Mouse (Mus musculus): ENCODE measurements around the gene Fbxl21.

GRCm38 (mm10) chr13:56558811-56559210 lies 36.5 kb downstream of the Fbxl21 start:
- no peak for TF ChIP-seq POLR2A (IDR thresholded peaks at IDR 0.05; ENCODE audit: insufficient read length, low read depth)
- no peak for TF ChIP-seq MYOG (IDR thresholded peaks at IDR 0.05; ENCODE audit: control insufficient read depth in 1 of 3, insufficient read depth in 1 of 3, insufficient read length in 2 of 3, low read depth in 2 of 3)
- TF ChIP-seq USF1 (IDR thresholded peaks at IDR 0.05; ENCODE audit: low read depth), result no peak
- no peak for TF ChIP-seq CEBPB (IDR thresholded peaks at IDR 0.05; ENCODE audit: insufficient read depth, poor library complexity, severe bottlenecking)

All from myocyte (in vitro differentiated cells).